Mouse (Mus musculus): ENCODE measurements at regions not wholly inside any gene's neighbourhood (a gene's known extent, or its start where the extent isn't known, plus 50 kb on each side); places are given as distances from the start of the nearest gene placed in this dataset.

DNA sequence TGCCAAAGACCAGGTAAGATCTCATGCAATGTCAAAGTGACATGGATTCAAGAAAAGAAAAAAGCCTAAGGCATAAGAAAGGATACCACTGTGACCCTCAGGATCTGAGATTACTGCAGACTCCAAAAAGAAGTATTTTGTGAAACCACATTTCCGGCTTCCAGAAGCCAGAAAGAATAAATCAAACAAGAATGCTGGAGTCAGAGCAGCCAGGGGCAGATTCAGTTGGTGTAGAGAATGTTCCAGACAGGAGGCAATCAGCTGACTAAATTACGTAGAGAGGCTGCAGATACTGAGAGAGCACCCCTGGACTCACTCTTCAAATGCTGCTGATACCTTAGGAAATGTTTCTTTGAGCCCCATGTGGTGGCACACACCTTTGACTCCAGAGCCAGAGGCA, 67.7 kb upstream of the Tln2 start:
- TF ChIP-seq CTCF (IDR thresholded peaks at IDR 0.05; ENCODE audit: low read depth) = no peak
- TF ChIP-seq EP300 (IDR thresholded peaks at IDR 0.05; ENCODE audit: low read depth) = no peak
